Mouse (Mus musculus) intestine, embryonic 14.5 days (tissue): Measurements from ENCODE around the gene Rpl7a. TPM values are rescaled to one million over a fixed set of nuclear protein-coding genes. Genes with fewer than 3 reads are reported as not detected.
A peak's percentile ranks its signal among the peaks of the same experiment; 100 is the strongest.

Source experiments
- ATAC-seq: fragments of 200-750 bp; cut with Nextera tagmentation; replicated peaks from 2 replicates; pipeline ENCODE4 v1.8.0; 2017; ENCODE audit warnings: low read depth, moderate number of reproducible peaks, moderate TSS enrichment, moderate library complexity; ENCODE audit not compliant: low FRiP score, low TSS enrichment
- DNase-seq: peaks from one replicate; pipeline ENCODE4 v3.0.0-alpha.2; 2018; ENCODE audit warnings: low spot score
- H3K27ac ChIP-seq: fragments of 300-500 bp; sonication (generic); 2 replicates; pipeline ENCODE4 v1.5.1; 2014; ENCODE audit warnings: low read depth, mild to moderate bottlenecking, control low read depth
- H3K27me3 ChIP-seq: fragments of 300-500 bp; sonication (generic); replicated peaks from 2 replicates; pipeline ENCODE4 v1.6.1; 2014; ENCODE audit warnings: low read length, control low read depth; ENCODE audit not compliant: control insufficient read depth, insufficient read depth
- H3K36me3 ChIP-seq: fragments of 300-500 bp; sonication (generic); 2 replicates; pipeline ENCODE4 v1.6.1; 2014; ENCODE audit warnings: low read length, control low read depth; ENCODE audit not compliant: control insufficient read depth, insufficient read depth
- H3K4me1 ChIP-seq: fragments of 300-500 bp; sonication (generic); replicated peaks from 2 replicates; pipeline ENCODE4 v1.6.1; 2014; ENCODE audit warnings: low read length, control low read depth, mixed read lengths; ENCODE audit not compliant: control insufficient read depth, insufficient read depth
- H3K4me2 ChIP-seq: fragments of 300-500 bp; sonication (generic); 2 replicates; pipeline ENCODE4 v1.6.1; 2014; ENCODE audit warnings: low read length
- H3K4me3 ChIP-seq: fragments of 300-500 bp; sonication (generic); 2 replicates; pipeline ENCODE4 v1.5.1; 2014; ENCODE audit warnings: low read depth, low read length, control low read depth, mixed read lengths
- H3K9ac ChIP-seq: fragments of 300-500 bp; sonication (generic); 2 replicates; pipeline ENCODE4 v1.6.1; 2014; ENCODE audit warnings: mild to moderate bottlenecking, low read length
- H3K9me3 ChIP-seq: fragments of 300-500 bp; sonication (generic); 2 replicates; pipeline ENCODE4 v1.6.1; 2016; ENCODE audit warnings: low read length, control low read depth; ENCODE audit not compliant: control insufficient read depth
- WGBS: fragments of 180-500 bp; shearing (Covaris S2); extraction: QIAGEN DNeasy Blood & Tissue Kit; methylation state at CpG from one replicate; pipeline ENCODE4 v1.1.7; 2014; 5-methylcytosine and 5-hydroxymethylcytosine counted together
- polyA plus RNA-seq: library from polyadenylated mRNA; unstranded; fragments of >200 nt; fragmentation: Nextera tagmentation; extraction: Ambion mirVana; gene quantifications from 2 replicates; pipeline ENCODE4 v1.2.1, GENCODE M21; 2014

Gene Rpl7a
- polyA plus RNA-seq, 1 experiment from 2014 or later = 796 TPM

DNA sequence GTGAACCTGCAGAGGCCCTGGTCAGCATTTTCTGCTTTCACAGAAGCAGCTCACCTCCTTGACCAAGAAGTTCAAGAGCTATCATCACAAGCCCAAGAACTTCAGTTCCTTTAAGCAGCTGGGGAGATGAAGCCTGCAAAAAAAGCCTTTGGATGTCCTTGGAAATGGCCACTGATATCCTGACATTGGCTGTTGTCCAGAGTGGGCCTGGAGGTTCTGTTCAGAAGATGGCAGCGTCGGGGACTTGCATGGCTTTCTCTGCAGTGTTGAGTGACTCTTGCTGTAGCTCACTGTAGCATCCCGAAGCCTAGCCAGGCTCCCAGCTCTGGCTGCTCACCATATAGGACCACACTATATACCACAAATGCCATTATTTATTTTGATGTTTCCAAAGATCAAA lies 9.1 kb downstream of the Rpl7a start:
- Histone ChIP-seq H3K4me3 (no peak overlapping the region), H3K9me3 (no peaks in the 10 kb centered on the region), H3K9ac (no peak overlapping the region), H3K36me3 (peaks cover 64% of the 10 kb centered on the region), H3K27me3 (no peaks in the 10 kb centered on the region), H3K4me1 (peaks cover 20% of the 10 kb centered on the region), H3K4me2 (no peak overlapping the region), H3K27ac (no peak overlapping the region)
- no peak for ATAC-seq
- DNase-seq = no peak
- 82% methylated on average over 3 of the region's 3 CpGs for WGBS

GRCm38 (mm10) chr2:26920190-26920855 lies 9.8 kb downstream of the Rpl7a start:
- Histone ChIP-seq H3K4me3 (no peak overlapping the region), H3K9me3 (no peaks in the 10 kb centered on the region), H3K4me2 (no peak overlapping the region), H3K27ac (no peak overlapping the region), H3K9ac (no peak overlapping the region), H3K4me1 (peaks cover 16% of the 10 kb centered on the region), H3K36me3 (peaks cover 71% of the 10 kb centered on the region), H3K27me3 (no peaks in the 10 kb centered on the region)
- 89% methylated on average over 6 of the region's 6 CpGs for WGBS
- ATAC-seq (no peak), DNase-seq (no peak)

DNA sequence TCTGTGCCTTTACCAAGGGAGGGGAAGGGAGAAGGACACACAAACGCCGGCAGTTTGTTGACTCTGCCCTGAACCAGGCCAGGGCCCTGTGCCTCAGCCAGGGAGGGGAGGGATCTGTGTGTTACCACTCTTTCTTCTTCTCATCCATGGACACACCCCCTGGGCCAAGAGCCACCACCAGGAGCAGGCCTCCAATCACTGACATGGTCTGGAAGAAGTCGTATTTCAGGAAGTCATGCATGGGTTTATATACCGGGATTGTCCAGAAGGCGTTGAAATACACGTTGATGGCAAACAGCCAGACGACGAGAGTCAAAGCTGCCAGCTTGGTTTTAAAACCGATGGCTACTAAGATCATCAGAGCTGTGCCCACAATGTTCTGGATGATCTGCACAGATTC lies 11.2 kb downstream of the Rpl7a start:
- no peak overlapping the region for H3K27ac ChIP-seq
- no peak for ATAC-seq
- H3K4me2 ChIP-seq = no peak overlapping the region
- no peak for DNase-seq
- H3K4me3 ChIP-seq = no peak overlapping the region
- H3K4me1 ChIP-seq = peaks cover 12% of the 10 kb centered on the region
- H3K27me3 ChIP-seq = no peaks in the 10 kb centered on the region
- no peak overlapping the region for H3K9ac ChIP-seq
- WGBS = 75% methylated on average over 9 of the region's 9 CpGs
- H3K36me3 ChIP-seq = peaks cover 85% of the 10 kb centered on the region
- H3K9me3 ChIP-seq = no peaks in the 10 kb centered on the region

- peaks cover 17% of the 10 kb centered on the region for H3K4me1 ChIP-seq
- no peaks in the 10 kb centered on the region for H3K27me3 ChIP-seq
- no peaks in the 10 kb centered on the region for H3K9me3 ChIP-seq
- no peak overlapping the region for H3K4me2 ChIP-seq
- H3K36me3 ChIP-seq = peaks cover 81% of the 10 kb centered on the region
- no peak overlapping the region for H3K4me3 ChIP-seq
- no peak overlapping the region for H3K9ac ChIP-seq
- H3K27ac ChIP-seq = no peak overlapping the region
- 88% methylated on average over 6 of the region's 6 CpGs for WGBS
- ATAC-seq (no peak), DNase-seq (no peak)
Observed at GRCm38 (mm10) chr2:26927745-26928476, 17.3 kb downstream of the Rpl7a start.

GRCm38 (mm10) chr2:26930390-26930789 lies 19.8 kb downstream of the Rpl7a start:
- ATAC-seq = no peak
- Histone ChIP-seq H3K9me3 (no peaks in the 10 kb centered on the region), H3K4me3 (no peak overlapping the region), H3K4me1 (peaks cover 17% of the 10 kb centered on the region), H3K36me3 (peaks cover 56% of the 10 kb centered on the region), H3K27me3 (no peaks in the 10 kb centered on the region), H3K9ac (no peak overlapping the region), H3K4me2 (no peak overlapping the region), H3K27ac (no peak overlapping the region)
- peak; percentile 68 for DNase-seq
- WGBS = 64% methylated on average over 1 of the region's 1 CpGs

- DNase-seq = peak; percentile 77
- 2% methylated on average over 37 of the region's 49 CpGs for WGBS
- ATAC-seq = no peak; the same call in 1 of the 2 replicates
Observed at GRCm38 (mm10) chr2:26932473-26933303, 22.1 kb downstream of the Rpl7a start.

DNA sequence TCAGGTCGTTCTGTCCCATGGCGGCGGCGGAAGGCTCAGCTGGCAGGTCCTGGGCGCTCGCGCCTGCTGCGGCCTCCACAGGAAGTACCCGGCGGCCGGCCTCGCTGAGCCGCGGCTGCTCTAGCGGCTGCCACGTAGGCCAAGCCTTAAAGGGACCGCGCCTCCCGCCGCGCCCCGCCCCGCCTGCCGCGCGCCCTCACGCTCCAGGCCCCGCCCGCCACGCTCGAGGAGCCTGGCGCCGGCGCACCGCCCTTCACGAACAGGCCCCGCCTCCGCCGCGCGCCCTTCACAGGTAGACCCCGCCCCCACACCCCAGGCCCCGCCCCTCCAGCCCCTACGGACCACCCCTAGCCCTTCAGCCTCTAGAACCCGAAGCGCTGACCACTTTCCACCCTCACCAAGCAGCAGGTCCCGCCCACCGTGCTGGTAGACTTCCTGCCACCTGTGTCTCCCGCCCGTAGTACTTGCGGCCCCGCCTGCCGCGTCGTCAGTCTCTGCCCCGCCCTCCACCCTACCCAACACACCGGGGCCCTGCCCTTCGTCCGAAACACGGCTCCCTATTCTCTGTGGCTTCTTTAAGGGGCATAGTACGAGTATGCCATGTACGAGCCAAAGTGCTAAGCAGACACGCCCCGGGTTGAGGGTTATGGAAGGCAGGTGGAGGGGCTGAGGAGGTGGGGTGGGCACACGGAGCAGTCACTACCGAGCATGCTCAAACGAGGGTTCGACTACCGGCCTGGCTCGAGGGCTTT lies 22.9 kb downstream of the Rpl7a start, which contains the start of the genes Surf4 and Stkld1:
TSS of gene Surf4 (minus strand) at position 625 of the 752 bp plus-strand sequence.
TSS of gene Stkld1 (plus strand) at position 744 of the 752 bp plus-strand sequence.
- peak within 1 kb of the TSS; percentile 99 for H3K4me3 ChIP-seq
- 1% methylated on average over 61 of the region's 70 CpGs for WGBS
- peak within 1 kb of the TSS; percentile 92 for H3K4me2 ChIP-seq
- ATAC-seq (peak; percentile 95), DNase-seq (peak; percentile 96)
- no peaks in the 10 kb centered on the region for H3K27me3 ChIP-seq
- peaks cover 17% of the 10 kb centered on the region for H3K4me1 ChIP-seq
- no peaks in the 10 kb centered on the region for H3K9me3 ChIP-seq
- H3K9ac ChIP-seq = peak within 1 kb of the TSS; percentile 99
- H3K27ac ChIP-seq = peak within 1 kb of the TSS; percentile 88
- H3K36me3 ChIP-seq = peaks cover 26% of the 10 kb centered on the region

More at GRCm38 (mm10) chr2:26932473-26933303, 22.1 kb downstream of the Rpl7a start:
- peaks cover 34% of the 10 kb centered on the region for H3K36me3 ChIP-seq
- H3K27me3 ChIP-seq = no peaks in the 10 kb centered on the region
- no peaks in the 10 kb centered on the region for H3K9me3 ChIP-seq
- peaks cover 17% of the 10 kb centered on the region for H3K4me1 ChIP-seq
- peak overlapping the region; percentile 99 for H3K4me3 ChIP-seq
- peak overlapping the region; percentile 88 for H3K27ac ChIP-seq
- peak overlapping the region; percentile 99 for H3K9ac ChIP-seq
- H3K4me2 ChIP-seq = peak overlapping the region; percentile 92

DNA sequence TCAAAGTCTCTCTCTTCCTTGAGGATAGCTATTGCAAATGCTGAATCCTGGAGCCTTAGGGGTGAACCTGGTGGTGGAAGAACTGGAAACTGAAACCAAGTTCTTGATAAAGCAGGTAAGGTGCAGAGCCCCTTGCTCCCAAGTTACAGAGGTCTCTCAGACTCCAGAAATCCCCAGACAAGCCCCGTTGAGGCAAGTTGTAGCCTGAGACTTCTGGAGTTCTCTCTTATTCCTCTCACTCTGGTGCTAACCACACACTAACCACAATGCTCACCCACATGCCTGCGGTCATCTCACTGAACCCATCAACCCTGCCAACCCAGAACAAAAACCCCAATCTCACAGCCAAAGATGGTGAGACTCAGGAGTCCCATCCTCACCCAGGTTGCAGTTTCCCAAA lies 24.7 kb downstream of the Rpl7a start:
- Histone ChIP-seq H3K9me3 (no peaks in the 10 kb centered on the region), H3K36me3 (peaks cover 11% of the 10 kb centered on the region), H3K4me2 (no peak overlapping the region), H3K9ac (no peak overlapping the region), H3K4me3 (no peak overlapping the region), H3K4me1 (peaks cover 17% of the 10 kb centered on the region), H3K27ac (no peak overlapping the region), H3K27me3 (no peaks in the 10 kb centered on the region)
- ATAC-seq (no peak), DNase-seq (no peak)
- WGBS = 88% methylated on average over 2 of the region's 2 CpGs
